Mouse (Mus musculus) spleen, postnatal 4 days (tissue): ENCODE data around the gene Eef1e1.
"Not testable (repeated sequence)": the region's sequence is repeated elsewhere in the genome, so short reads cannot be mapped to it uniquely, and the experiment has no call there.

Experiments
- DNase-seq, 2 experiments: peaks; one replicate each; pipeline ENCODE4 v3.0.0; 2022; ENCODE audit warnings: low spot score in 2 of 2

Gene Eef1e1

GRCm38 (mm10) chr13:38658528-38659280 lies at the start of gene Eef1e1:
Gene Eef1e1 (minus strand): TSS chr13:38659058.
- peak; percentile 98 to 99 for DNase-seq

GRCm38 (mm10) chr13:38690845-38691244 lies 32.0 kb upstream of the Eef1e1 start:
- DNase-seq: no peak

GRCm38 (mm10) chr13:38690028-38690427 lies 31.2 kb upstream of the Eef1e1 start:
- DNase-seq: no peak

- DNase-seq: no peak
Measured at GRCm38 (mm10) chr13:38688761-38689160, 29.9 kb upstream of the Eef1e1 start.

- DNase-seq: no peak
Measured at GRCm38 (mm10) chr13:38672336-38672735, 13.5 kb upstream of the Eef1e1 start.

- DNase-seq: not testable (repeated sequence)
Measured at GRCm38 (mm10) chr13:38671451-38671850, 12.6 kb upstream of the Eef1e1 start.

GRCm38 (mm10) chr13:38670051-38670450 lies 11.2 kb upstream of the Eef1e1 start:
- no peak for DNase-seq

GRCm38 (mm10) chr13:38668514-38668913 lies 9.7 kb upstream of the Eef1e1 start:
- DNase-seq: peak; percentile 77 to 90

GRCm38 (mm10) chr13:38664753-38665152 lies 5.9 kb upstream of the Eef1e1 start:
- no peak for DNase-seq

- no peak for DNase-seq
Measured at GRCm38 (mm10) chr13:38659524-38660136, 772 bp upstream of the Eef1e1 start.

- no peak for DNase-seq
Measured at GRCm38 (mm10) chr13:38657865-38658264, 993 bp downstream of the Eef1e1 start.

GRCm38 (mm10) chr13:38650292-38650691 lies 8.6 kb downstream of the Eef1e1 start:
- DNase-seq: no peak

- no peak for DNase-seq
Measured at GRCm38 (mm10) chr13:38649069-38649468, 9.8 kb downstream of the Eef1e1 start.

- DNase-seq: no peak
Measured at GRCm38 (mm10) chr13:38641414-38641813, 17.4 kb downstream of the Eef1e1 start.

GRCm38 (mm10) chr13:38640961-38641360 lies 17.9 kb downstream of the Eef1e1 start:
- no peak for DNase-seq

GRCm38 (mm10) chr13:38638694-38639093 lies 20.2 kb downstream of the Eef1e1 start:
- no peak for DNase-seq

GRCm38 (mm10) chr13:38634800-38635269 lies 24.0 kb downstream of the Eef1e1 start, which contains the start of gene Bloc1s5:
Gene Bloc1s5 (minus strand): TSS chr13:38635109.
- DNase-seq: peak; percentile 95 to 98

- peak in 1 of 2 experiments; percentile 70 for DNase-seq
Measured at GRCm38 (mm10) chr13:38634256-38634799, 24.5 kb downstream of the Eef1e1 start.

- DNase-seq: no peak
Measured at GRCm38 (mm10) chr13:38633287-38634000, 25.4 kb downstream of the Eef1e1 start.

- no peak for DNase-seq
Measured at GRCm38 (mm10) chr13:38632556-38632955, 26.3 kb downstream of the Eef1e1 start.

GRCm38 (mm10) chr13:38626229-38626525 lies 32.7 kb downstream of the Eef1e1 start:
- DNase-seq: no peak

GRCm38 (mm10) chr13:38625492-38626228 lies 33.2 kb downstream of the Eef1e1 start:
- DNase-seq: no peak
